Mouse (Mus musculus): ENCODE measurements at regions not wholly inside any gene's neighbourhood (a gene's known extent, or its start where the extent isn't known, plus 50 kb on each side); places are given as distances from the start of the nearest gene placed in this dataset.

- TF ChIP-seq CTCF (IDR thresholded peaks at IDR 0.05; ENCODE audit: low read depth) (no peak), EP300 (IDR thresholded peaks at IDR 0.05; ENCODE audit: low read depth) (no peak)
These were observed 227.2 kb upstream of the Adamts16 start for GRCm38 (mm10) chr13:71068757-71069201.
